Comparison of ENCODE assay signal across 9 mouse cellular contexts in genomic region chr10:127619119-127619721, GRCm38 (mm10). TPM values are rescaled to one million over a fixed set of nuclear protein-coding genes. Genes with fewer than 3 reads are reported as not detected.
DNase-seq lines count a peak whose midpoint lies in the region; ATAC-seq lines count a peak whose summit lies in the region.
"Had no signal": no experiment of that assay in that cellular context is flagged by ENCODE, and none has a peak within 500 bp of the region (broad histone marks: within the 10 kb centered on the region; RNA-seq: fewer than 3 reads in every experiment).

No protein-coding gene starts in this region.

- peak overlapping the region; percentile 81 for H3K9ac ChIP-seq in kidney, embryonic 16.5 days (replicated peaks; ENCODE audit: low read length)
- H3K9ac ChIP-seq in limb, embryonic 11.5 days (ENCODE audit: low read length) = peak overlapping the region; percentile 84; the same call in 1 of the 2 replicates
- H3K9ac ChIP-seq in neural tube, embryonic 13.5 days = peak overlapping the region; percentile 98

- peak overlapping the region; percentile 85 for H3K27ac ChIP-seq in kidney, embryonic 16.5 days (ENCODE audit: low read length)
- H3K27ac ChIP-seq in forebrain, embryonic 10.5 days = peak overlapping the region; percentile 97
- H3K27ac ChIP-seq in limb, embryonic 11.5 days (replicated peaks; ENCODE audit: low read depth, low read length) = no peak overlapping the region
- peak overlapping the region; percentile 95; the same call in 1 of the 2 replicates for H3K27ac ChIP-seq in neural tube, embryonic 13.5 days (replicated peaks)

- peak overlapping the region; percentile 96 for H3K4me2 ChIP-seq in kidney, embryonic 16.5 days (replicated peaks; ENCODE audit: low read depth, low read length)
- peak overlapping the region; percentile 93 for H3K4me2 ChIP-seq in limb, embryonic 11.5 days (ENCODE audit: low read depth, severe bottlenecking)
- H3K4me2 ChIP-seq in neural tube, embryonic 13.5 days = peak overlapping the region; percentile 86

- 24% methylated on average over 8 of the region's 8 CpGs for WGBS in kidney, embryonic 16.5 days
- WGBS in forebrain, embryonic 10.5 days = 39% methylated on average over 8 of the region's 8 CpGs
- WGBS in limb, embryonic 11.5 days = 32% methylated on average over 8 of the region's 8 CpGs
- 35% methylated on average over 8 of the region's 8 CpGs for WGBS in neural tube, embryonic 13.5 days

- no peaks in the 10 kb centered on the region for H3K9me3 ChIP-seq in kidney, embryonic 16.5 days (ENCODE audit: low read length)
- H3K9me3 ChIP-seq in forebrain, embryonic 10.5 days = no peaks in the 10 kb centered on the region
- no peaks in the 10 kb centered on the region for H3K9me3 ChIP-seq in limb, embryonic 11.5 days (ENCODE audit: control insufficient read depth, low read length)
- no peaks in the 10 kb centered on the region for H3K9me3 ChIP-seq in neural tube, embryonic 13.5 days

- no peak for ATAC-seq in kidney, embryonic 16.5 days (ENCODE audit: low FRiP score, low TSS enrichment)
- no peak for ATAC-seq in limb, embryonic 11.5 days (ENCODE audit: insufficient number of reproducible peaks, low FRiP score, low TSS enrichment, low read depth)
- ATAC-seq in neural tube, embryonic 13.5 days (ENCODE audit: low read depth) = no peak
- ATAC-seq: Patski had no signal

- H3K36me3 ChIP-seq in kidney, embryonic 16.5 days (ENCODE audit: insufficient read depth, low read length) = no peaks in the 10 kb centered on the region
- H3K36me3 ChIP-seq in forebrain, embryonic 10.5 days (replicated peaks) = peaks cover 6% of the 10 kb centered on the region; the same call in 1 of the 2 replicates
- H3K36me3 ChIP-seq in limb, embryonic 11.5 days (ENCODE audit: control insufficient read depth, insufficient read depth, low read length) = no peaks in the 10 kb centered on the region
- H3K36me3 ChIP-seq in neural tube, embryonic 13.5 days = peaks cover 5% of the 10 kb centered on the region; the same call in 1 of the 2 replicates

- H3K4me1 ChIP-seq in kidney, embryonic 16.5 days (ENCODE audit: insufficient read depth, low read length) = peaks cover 72% of the 10 kb centered on the region
- H3K4me1 ChIP-seq in forebrain, embryonic 10.5 days = peaks cover 79% of the 10 kb centered on the region
- peaks cover 55% of the 10 kb centered on the region for H3K4me1 ChIP-seq in limb, embryonic 11.5 days (ENCODE audit: control insufficient read depth, insufficient read depth, low read length)
- H3K4me1 ChIP-seq in neural tube, embryonic 13.5 days (replicated peaks) = peaks cover 68% of the 10 kb centered on the region

- peak overlapping the region; percentile 74 for H3K4me3 ChIP-seq in kidney, embryonic 16.5 days (ENCODE audit: low read length)
- H3K4me3 ChIP-seq in forebrain, embryonic 10.5 days = peak overlapping the region; percentile 85
- H3K4me3 ChIP-seq in limb, embryonic 11.5 days (ENCODE audit: low read depth, low read length) = peak overlapping the region; percentile 85
- peak overlapping the region; percentile 91 for H3K4me3 ChIP-seq in neural tube, embryonic 13.5 days

- 0 out of 2 replicates have a peak, but pooled peaks cover 3% of the 10 kb centered on the region for H3K27me3 ChIP-seq in kidney, embryonic 16.5 days (ENCODE audit: insufficient read depth, low read length)
- H3K27me3 ChIP-seq in forebrain, embryonic 10.5 days (ENCODE audit: poor library complexity, severe bottlenecking) = 0 out of 2 replicates have a peak, but pooled peaks cover 4% of the 10 kb centered on the region
- no peaks in the 10 kb centered on the region for H3K27me3 ChIP-seq in limb, embryonic 11.5 days (ENCODE audit: control insufficient read depth, insufficient read depth, low read length)
- H3K27me3 ChIP-seq in neural tube, embryonic 13.5 days = no peaks in the 10 kb centered on the region
- H3K27me3 ChIP-seq: Patski had no signal

- no peak for DNase-seq in kidney, adult 9 months
- no peak for DNase-seq in forebrain, embryonic 10.5 days (ENCODE audit: extremely low spot score, low spot score)
- no peak for DNase-seq in limb, embryonic 11.5 days (ENCODE audit: low spot score)
- DNase-seq in adrenal gland, postnatal 10 days = no peak
- no peak for DNase-seq in left cerebral cortex, adult 11 months (ENCODE audit: low spot score)
- no peak for DNase-seq in B cell, adult 2 months

RNA-seq across cellular contexts. Expression of gene Lrp1, which starts 1.7 kb away (rescaled TPM):
- polyA plus RNA-seq in kidney, embryonic 16.5 days (2015; fragmentation: Nextera tagmentation; extraction: Ambion mirVana) = 70.9 and 71.7 TPM in 2 replicates
- 66.5 and 67.4 TPM in 2 replicates for polyA plus RNA-seq in forebrain, embryonic 10.5 days (2016; fragmentation: Nextera tagmentation; extraction: Ambion mirVana)
- polyA plus RNA-seq in limb, embryonic 11.5 days (2014; fragmentation: Nextera tagmentation; extraction: Ambion mirVana) = 57.6 and 63.2 TPM in 2 replicates
- 80.9 and 110 TPM in 2 replicates for polyA plus RNA-seq in neural tube, embryonic 13.5 days (2015; fragmentation: Nextera tagmentation; extraction: Ambion mirVana)
- 100 to 1,000 TPM; 170 to 208 TPM for total RNA-seq in adrenal gland, postnatal 10 days (2021)

RNA-seq across cellular contexts. Expression of gene Stat6, which starts 23.6 kb away (rescaled TPM):
- polyA plus RNA-seq in kidney, embryonic 16.5 days (2015; fragmentation: Nextera tagmentation; extraction: Ambion mirVana) = 33.8 and 37.4 TPM in 2 replicates
- polyA plus RNA-seq in forebrain, embryonic 10.5 days (2016; fragmentation: Nextera tagmentation; extraction: Ambion mirVana) = 7.3 and 7.7 TPM in 2 replicates
- polyA plus RNA-seq in limb, embryonic 11.5 days (2014; fragmentation: Nextera tagmentation; extraction: Ambion mirVana) = 5.7 and 7.2 TPM in 2 replicates
- 5.9 and 6.0 TPM in 2 replicates for polyA plus RNA-seq in neural tube, embryonic 13.5 days (2015; fragmentation: Nextera tagmentation; extraction: Ambion mirVana)
- total RNA-seq in adrenal gland, postnatal 10 days (2021) = 10 to 100 TPM; 64.7 to 67.8 TPM

RNA-seq across cellular contexts. Expression of gene Nemp1, which starts 47.5 kb away (rescaled TPM):
- polyA plus RNA-seq in kidney, embryonic 16.5 days (2015; fragmentation: Nextera tagmentation; extraction: Ambion mirVana) = 10.6 and 10.7 TPM in 2 replicates
- polyA plus RNA-seq in forebrain, embryonic 10.5 days (2016; fragmentation: Nextera tagmentation; extraction: Ambion mirVana) = 9.9 and 10.0 TPM in 2 replicates
- polyA plus RNA-seq in limb, embryonic 11.5 days (2014; fragmentation: Nextera tagmentation; extraction: Ambion mirVana) = 12.5 and 15.0 TPM in 2 replicates
- polyA plus RNA-seq in neural tube, embryonic 13.5 days (2015; fragmentation: Nextera tagmentation; extraction: Ambion mirVana) = 3.3 and 3.6 TPM in 2 replicates
- total RNA-seq in adrenal gland, postnatal 10 days (2021) = 1 to 10 TPM; 7.8 to 9.4 TPM

RNA-seq across cellular contexts. Expression of gene Nab2, which starts 49.1 kb away (rescaled TPM):
- polyA plus RNA-seq in kidney, embryonic 16.5 days (2015; fragmentation: Nextera tagmentation; extraction: Ambion mirVana) = 28.8 and 32.1 TPM in 2 replicates
- polyA plus RNA-seq in forebrain, embryonic 10.5 days (2016; fragmentation: Nextera tagmentation; extraction: Ambion mirVana) = 5.6 and 6.2 TPM in 2 replicates
- polyA plus RNA-seq in limb, embryonic 11.5 days (2014; fragmentation: Nextera tagmentation; extraction: Ambion mirVana) = 12.7 and 13.1 TPM in 2 replicates
- 4.0 and 4.5 TPM in 2 replicates for polyA plus RNA-seq in neural tube, embryonic 13.5 days (2015; fragmentation: Nextera tagmentation; extraction: Ambion mirVana)
- 10 to 100 TPM; 19.0 to 24.8 TPM for total RNA-seq in adrenal gland, postnatal 10 days (2021)
